Comparison of ENCODE assay signal across 10 mouse cellular contexts in the genomic region with DNA sequence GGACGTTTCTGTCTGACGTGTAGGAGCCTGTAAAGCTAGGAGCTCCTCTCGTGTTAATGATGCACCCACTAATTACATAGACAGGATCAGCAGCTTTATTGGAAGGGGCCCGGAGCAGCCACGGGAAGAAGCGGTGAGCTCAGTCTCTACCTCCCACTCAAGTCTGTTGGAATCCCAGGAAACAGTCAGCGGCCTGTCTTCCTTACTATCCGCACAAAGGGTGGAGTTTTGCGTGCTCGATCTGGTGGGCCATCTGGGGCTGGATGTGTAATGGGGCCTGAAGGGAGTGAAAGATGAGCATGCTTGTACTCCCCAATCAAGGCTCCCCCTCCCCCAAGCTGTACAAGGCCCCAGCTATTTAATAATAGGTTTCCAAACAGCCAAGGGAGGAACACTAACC. TPM values are rescaled to one million over a fixed set of nuclear protein-coding genes. Genes with fewer than 3 reads are reported as not detected.
DNase-seq lines count a peak whose midpoint lies in the region; ATAC-seq lines count a peak whose summit lies in the region.
"Had no signal": no experiment of that assay in that cellular context is flagged by ENCODE, and none has a peak within 500 bp of the region (broad histone marks: within the 10 kb centered on the region; RNA-seq: fewer than 3 reads in every experiment).

No protein-coding gene starts in this region.

- WGBS in kidney, embryonic 14.5 days, result 22% methylated on average over 10 of the region's 10 CpGs
- WGBS in embryonic facial prominence, embryonic 10.5 days, result 58% methylated on average over 10 of the region's 10 CpGs
- 39% methylated on average over 10 of the region's 10 CpGs for WGBS in forebrain, embryonic 16.5 days
- WGBS in neural tube, embryonic 15.5 days, result 41% methylated on average over 10 of the region's 10 CpGs
- WGBS in midbrain, embryonic 11.5 days, result 82% methylated on average over 10 of the region's 10 CpGs

- H3K27ac ChIP-seq in kidney, embryonic 14.5 days (ENCODE audit: low read depth, low read length), result peak overlapping the region; percentile 63
- peak overlapping the region; percentile 67; the same call in 1 of the 2 replicates for H3K27ac ChIP-seq in embryonic facial prominence, embryonic 10.5 days (replicated peaks)
- peak overlapping the region; percentile 67 for H3K27ac ChIP-seq in forebrain, embryonic 16.5 days (ENCODE audit: low read length)
- no peak overlapping the region for H3K27ac ChIP-seq in neural tube, embryonic 15.5 days (replicated peaks)
- H3K27ac ChIP-seq in midbrain, embryonic 11.5 days (ENCODE audit: low read depth, low read length), result no peak overlapping the region
- H3K27ac ChIP-seq: liver, embryonic 13.5 days had no signal

- no peak overlapping the region for H3K9ac ChIP-seq in kidney, embryonic 14.5 days (ENCODE audit: low read depth, low read length)
- no peak overlapping the region for H3K9ac ChIP-seq in forebrain, embryonic 16.5 days (replicated peaks; ENCODE audit: low read depth, low read length)
- no peak overlapping the region for H3K9ac ChIP-seq in neural tube, embryonic 15.5 days (replicated peaks)
- H3K9ac ChIP-seq in midbrain, embryonic 11.5 days (ENCODE audit: low read length), result no peak overlapping the region
- H3K9ac ChIP-seq: liver, embryonic 13.5 days had no signal

- no peak for DNase-seq in kidney, adult 11 months
- no peak for DNase-seq in embryonic facial prominence, embryonic 10.5 days (ENCODE audit: low spot score)
- no peak for DNase-seq in midbrain, embryonic 11.5 days (ENCODE audit: low spot score, missing footprints)
- no peak for DNase-seq in left cerebral cortex, postnatal 10 days (ENCODE audit: extremely low spot score in 1 of 2, low spot score in 2 of 2)
- DNase-seq: kidney, adult 2 months; liver, embryonic 13.5 days had no signal

- H3K9me3 ChIP-seq in kidney, embryonic 14.5 days (ENCODE audit: control insufficient read depth, low read length), result no peaks in the 10 kb centered on the region
- no peaks in the 10 kb centered on the region for H3K9me3 ChIP-seq in embryonic facial prominence, embryonic 10.5 days
- no peaks in the 10 kb centered on the region for H3K9me3 ChIP-seq in forebrain, embryonic 16.5 days (ENCODE audit: control insufficient read depth, low read length)
- H3K9me3 ChIP-seq in neural tube, embryonic 15.5 days (replicated peaks), result no peaks in the 10 kb centered on the region
- H3K9me3 ChIP-seq in midbrain, embryonic 11.5 days (ENCODE audit: control insufficient read depth, low read length), result no peaks in the 10 kb centered on the region
- H3K9me3 ChIP-seq: liver, embryonic 13.5 days had no signal

- peaks cover 9% of the 10 kb centered on the region; the same call in 1 of the 2 replicates for H3K4me1 ChIP-seq in kidney, embryonic 14.5 days (ENCODE audit: control insufficient read depth, insufficient read depth, low read length)
- peaks cover 17% of the 10 kb centered on the region for H3K4me1 ChIP-seq in embryonic facial prominence, embryonic 10.5 days
- peaks cover 13% of the 10 kb centered on the region for H3K4me1 ChIP-seq in forebrain, embryonic 16.5 days (replicated peaks; ENCODE audit: control insufficient read depth, insufficient read depth, low read length)
- H3K4me1 ChIP-seq in neural tube, embryonic 15.5 days, result peaks cover 12% of the 10 kb centered on the region; the same call in 1 of the 2 replicates
- no peaks in the 10 kb centered on the region for H3K4me1 ChIP-seq in midbrain, embryonic 11.5 days (ENCODE audit: control insufficient read depth, insufficient read depth, low read length)

- H3K4me3 ChIP-seq in kidney, embryonic 14.5 days (ENCODE audit: low read length), result no peak overlapping the region
- H3K4me3 ChIP-seq in embryonic facial prominence, embryonic 10.5 days, result no peak overlapping the region
- no peak overlapping the region for H3K4me3 ChIP-seq in forebrain, embryonic 16.5 days (replicated peaks; ENCODE audit: low read length)
- H3K4me3 ChIP-seq in neural tube, embryonic 15.5 days (replicated peaks), result no peak overlapping the region
- H3K4me3 ChIP-seq in midbrain, embryonic 11.5 days (ENCODE audit: low read depth, low read length), result no peak overlapping the region
- H3K4me3 ChIP-seq: liver, embryonic 13.5 days had no signal

- peak overlapping the region; percentile 10; the same call in 1 of the 2 replicates for H3K4me2 ChIP-seq in kidney, embryonic 14.5 days (replicated peaks; ENCODE audit: low read depth, low read length)
- H3K4me2 ChIP-seq in forebrain, embryonic 16.5 days (ENCODE audit: low read length), result no peak overlapping the region
- H3K4me2 ChIP-seq in neural tube, embryonic 15.5 days, result no peak overlapping the region
- no peak overlapping the region for H3K4me2 ChIP-seq in midbrain, embryonic 11.5 days
- H3K4me2 ChIP-seq: liver, embryonic 13.5 days had no signal

- H3K36me3 ChIP-seq in kidney, embryonic 14.5 days (ENCODE audit: control insufficient read depth, insufficient read depth, low read length), result no peaks in the 10 kb centered on the region
- H3K36me3 ChIP-seq in embryonic facial prominence, embryonic 10.5 days (replicated peaks), result no peaks in the 10 kb centered on the region
- no peaks in the 10 kb centered on the region for H3K36me3 ChIP-seq in forebrain, embryonic 16.5 days (ENCODE audit: control insufficient read depth, insufficient read depth)
- H3K36me3 ChIP-seq in neural tube, embryonic 15.5 days, result no peaks in the 10 kb centered on the region
- H3K36me3 ChIP-seq in midbrain, embryonic 11.5 days (ENCODE audit: control insufficient read depth, insufficient read depth, low read length), result no peaks in the 10 kb centered on the region
- H3K36me3 ChIP-seq: liver, embryonic 13.5 days had no signal

- no peaks in the 10 kb centered on the region for H3K27me3 ChIP-seq in kidney, embryonic 14.5 days (ENCODE audit: control insufficient read depth, insufficient read depth, low read length)
- H3K27me3 ChIP-seq in embryonic facial prominence, embryonic 10.5 days (replicated peaks; ENCODE audit: low read depth, poor library complexity, severe bottlenecking), result no peaks in the 10 kb centered on the region
- H3K27me3 ChIP-seq in forebrain, embryonic 16.5 days (replicated peaks; ENCODE audit: control insufficient read depth, insufficient read depth, low read length), result no peaks in the 10 kb centered on the region
- H3K27me3 ChIP-seq in neural tube, embryonic 15.5 days (replicated peaks), result no peaks in the 10 kb centered on the region
- no peaks in the 10 kb centered on the region for H3K27me3 ChIP-seq in midbrain, embryonic 11.5 days (ENCODE audit: control insufficient read depth, insufficient read depth, low read length)
- H3K27me3 ChIP-seq: liver, embryonic 13.5 days had no signal

- intact Hi-C loops in left cerebral cortex, postnatal 10 days (cut with DNase I), result no loop called here

- ATAC-seq in kidney, embryonic 14.5 days (ENCODE audit: low FRiP score, low TSS enrichment), result peak; percentile 85
- peak; percentile 77 for ATAC-seq in forebrain, embryonic 16.5 days
- peak; percentile 21; the same call in 1 of the 2 replicates for ATAC-seq in neural tube, embryonic 15.5 days (ENCODE audit: low FRiP score)
- no peak for ATAC-seq in midbrain, embryonic 11.5 days (ENCODE audit: low FRiP score)
- ATAC-seq in erythroblast, adult 5-6 weeks (replicated peaks; ENCODE audit: low FRiP score, poor library complexity, severe bottlenecking), result no peak

RNA-seq across cellular contexts. Expression of a gene that starts 44.3 kb away (rescaled TPM):
- 479 and 740 TPM in 2 replicates for polyA plus RNA-seq in kidney, embryonic 14.5 days (2014; fragmentation: Nextera tagmentation; extraction: Ambion mirVana)
- polyA plus RNA-seq in embryonic facial prominence, embryonic 10.5 days (2016; fragmentation: Nextera tagmentation; extraction: Ambion mirVana), result 584 and 637 TPM in 2 replicates
- 611 and 637 TPM in 2 replicates for polyA plus RNA-seq in forebrain, embryonic 16.5 days (2015; fragmentation: Nextera tagmentation; extraction: Ambion mirVana)
- polyA plus RNA-seq in neural tube, embryonic 15.5 days (2015; fragmentation: Nextera tagmentation; extraction: Ambion mirVana), result 288 and 326 TPM in 2 replicates
- polyA plus RNA-seq in midbrain, embryonic 11.5 days (2014; fragmentation: Nextera tagmentation; extraction: Ambion mirVana), result 999 and 1,044 TPM in 2 replicates
- total RNA-seq in erythroblast, adult 5-6 weeks (2015; ENCODE audit: low replicate concordance), result 138 and 172 TPM in 2 replicates
- 182 and 196 TPM in 2 replicates for total RNA-seq in erythroblast, adult 5-6 weeks (2017; ENCODE audit: low replicate concordance)
- 100 to 1,000 TPM; 681 to 724 TPM for total RNA-seq in left cerebral cortex, postnatal 10 days (2021)

Comparison
In these comparisons a context has a peak if more than half of its experiments do, and no peak if none do; other contexts are left out.
1. ATAC-seq: peak in kidney, embryonic 14.5 days (single experiment), forebrain, embryonic 16.5 days (single experiment) and neural tube, embryonic 15.5 days (single experiment); none in midbrain, embryonic 11.5 days (single experiment) and erythroblast, adult 5-6 weeks (single experiment).
2. H3K27ac ChIP-seq: peak in kidney, embryonic 14.5 days (single experiment), embryonic facial prominence, embryonic 10.5 days (single experiment) and forebrain, embryonic 16.5 days (single experiment); none in neural tube, embryonic 15.5 days (single experiment) and midbrain, embryonic 11.5 days (single experiment).